Mouse (Mus musculus) E14TG2a.4 (cell line): ENCODE data around the gene Kcng4.

Experiments used
- CTCF ChIP-seq: conservative IDR thresholded peaks from 2 replicates; pipeline ENCODE4 v1.5.1; 2014; ENCODE audit warnings: low read length
- NANOG ChIP-seq: IDR thresholded peaks from 2 replicates; pipeline ENCODE4 v1.6.1; 2014; ENCODE audit warnings: borderline replicate concordance, low read length, mixed read lengths
- POU5F1 ChIP-seq: IDR thresholded peaks from 2 replicates; pipeline ENCODE4 v1.6.1; 2014; ENCODE audit warnings: low read length, borderline replicate concordance

DNA sequence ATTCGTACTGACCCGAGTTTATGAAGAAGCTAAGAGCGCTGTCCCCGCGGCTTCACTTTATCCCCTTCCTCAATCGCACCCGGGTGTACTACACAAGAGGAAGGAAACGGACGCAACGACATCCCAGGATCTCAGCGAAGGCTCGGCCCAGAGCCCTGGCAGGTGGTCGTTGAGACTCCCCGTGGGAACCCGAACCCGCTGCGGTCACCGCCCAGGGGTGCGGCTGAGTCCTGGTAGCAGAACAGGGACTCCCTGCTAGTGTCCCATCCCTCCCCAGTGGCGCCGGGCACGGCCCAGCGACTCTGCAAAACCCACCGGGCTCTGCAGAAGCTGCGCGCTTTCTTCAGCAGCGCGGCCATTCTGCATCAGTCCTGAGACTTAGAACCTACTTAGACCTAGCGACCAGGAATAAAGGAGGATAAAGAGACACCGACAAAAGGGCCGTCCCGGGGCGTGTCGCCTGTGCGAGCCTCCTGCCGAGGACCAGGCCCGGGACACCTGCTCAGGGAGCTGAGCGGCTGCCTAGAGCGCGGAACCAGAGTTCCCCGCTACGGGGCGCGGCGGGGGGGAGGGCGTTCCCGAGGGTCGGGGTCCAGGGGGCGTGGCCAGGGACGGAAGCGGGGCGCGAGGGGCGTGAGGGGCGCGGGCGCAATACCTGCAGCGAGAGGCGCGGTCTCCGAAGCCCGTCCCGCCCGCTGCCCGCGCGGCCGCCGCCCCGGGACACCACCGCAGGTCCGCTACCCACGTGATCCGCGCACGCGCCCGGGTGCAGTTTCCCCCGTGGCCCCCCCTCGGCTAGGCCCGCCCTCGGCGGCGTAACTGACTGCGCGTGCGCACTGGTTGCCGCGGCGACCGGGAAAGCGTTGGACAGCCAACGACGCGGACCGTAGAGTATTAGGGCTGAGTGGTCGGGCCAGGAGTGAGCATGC lies 60.8 kb downstream of the Kcng4 start, which contains the start of the genes Hsdl1 and Dnaaf1:
- TF ChIP-seq CTCF = no peak
- no peak for TF ChIP-seq NANOG
- TF ChIP-seq POU5F1 = no peak
